Mouse (Mus musculus): ENCODE data around the gene Zcchc8. TPM values are rescaled to one million over a fixed set of nuclear protein-coding genes. Genes with fewer than 3 reads are reported as not detected.

Zcchc8 gene
- polyA plus RNA-seq, 1 experiment = 19.2 TPM

GRCm38 (mm10) chr5:123657651-123658050 is 63.2 kb downstream of the Zcchc8 start:
- 56% methylated on average over 7 of the region's 7 CpGs for WGBS
- Histone ChIP-seq H3K27ac (ENCODE audit: insufficient read depth, low read depth, low read length) (no peak overlapping the region), H3K27me3 (ENCODE audit: control insufficient read depth, insufficient read depth, low read length) (no peaks in the 10 kb centered on the region), H3K4me3 (ENCODE audit: low read depth, low read length) (no peak overlapping the region), H3K4me1 (ENCODE audit: control insufficient read depth, insufficient read depth, insufficient read length, low read length) (no peaks in the 10 kb centered on the region), H3K36me3 (ENCODE audit: control insufficient read depth, insufficient read depth, low read length) (peaks cover 14% of the 10 kb centered on the region)
- TF ChIP-seq POLR2A (IDR thresholded peaks at IDR 0.05; ENCODE audit: low read depth, low read length) (no peak), CTCF (IDR thresholded peaks at IDR 0.05; ENCODE audit: extremely low read depth, insufficient read length, insufficient replicate concordance, low read depth, low read length) (no peak)

GRCm38 (mm10) chr5:123654937-123655336 is 66.0 kb downstream of the Zcchc8 start:
- peaks cover 5% of the 10 kb centered on the region; the same call in 1 of the 2 replicates for H3K4me1 ChIP-seq (ENCODE audit: control insufficient read depth, insufficient read depth, insufficient read length, low read length)
- H3K27ac ChIP-seq (ENCODE audit: insufficient read depth, low read depth, low read length) = no peak overlapping the region
- TF ChIP-seq POLR2A (IDR thresholded peaks at IDR 0.05; ENCODE audit: low read depth, low read length) (no peak), CTCF (IDR thresholded peaks at IDR 0.05; ENCODE audit: extremely low read depth, insufficient read length, insufficient replicate concordance, low read depth, low read length) (no peak)
- H3K4me3 ChIP-seq (ENCODE audit: low read depth, low read length) = no peak overlapping the region
- 80% methylated on average over 5 of the region's 5 CpGs for WGBS
- peaks cover 14% of the 10 kb centered on the region for H3K36me3 ChIP-seq (ENCODE audit: control insufficient read depth, insufficient read depth, low read length)
- H3K27me3 ChIP-seq (ENCODE audit: control insufficient read depth, insufficient read depth, low read length) = no peaks in the 10 kb centered on the region

DNA sequence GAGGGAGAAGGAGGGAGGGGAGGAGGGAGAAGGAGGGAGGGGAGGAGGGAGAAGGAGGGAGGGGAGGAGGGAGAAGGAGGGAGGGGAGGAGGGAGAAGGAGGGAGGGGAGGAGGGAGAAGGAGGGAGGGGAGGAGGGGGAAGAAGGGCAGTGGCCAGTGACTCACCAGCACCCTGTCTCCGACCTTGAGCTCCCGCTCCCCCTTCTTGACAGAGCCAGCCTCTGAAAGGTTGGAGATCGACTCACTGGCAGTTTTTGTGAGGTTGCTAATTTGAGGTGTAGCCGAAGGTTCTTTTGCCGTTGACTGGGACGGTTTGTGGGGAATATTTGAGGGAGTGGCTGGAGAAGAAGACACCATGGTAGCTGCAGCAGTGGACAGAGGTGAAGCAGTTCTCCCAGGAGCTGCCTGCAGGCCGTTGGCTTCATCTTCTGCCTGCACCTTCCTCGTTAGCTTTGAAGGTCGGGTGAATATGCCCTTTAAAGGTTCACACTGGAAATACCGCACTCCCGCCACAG is 67.6 kb downstream of the Zcchc8 start:
- Histone ChIP-seq H3K4me3 (ENCODE audit: low read depth, low read length) (no peak overlapping the region), H3K4me1 (ENCODE audit: control insufficient read depth, insufficient read depth, insufficient read length, low read length) (peaks cover 5% of the 10 kb centered on the region; the same call in 1 of the 2 replicates), H3K27me3 (ENCODE audit: control insufficient read depth, insufficient read depth, low read length) (no peaks in the 10 kb centered on the region), H3K36me3 (ENCODE audit: control insufficient read depth, insufficient read depth, low read length) (peaks cover 14% of the 10 kb centered on the region), H3K27ac (ENCODE audit: insufficient read depth, low read depth, low read length) (no peak overlapping the region)
- WGBS = 88% methylated on average over 11 of the region's 11 CpGs
- TF ChIP-seq POLR2A (IDR thresholded peaks at IDR 0.05; ENCODE audit: low read depth, low read length) (no peak), CTCF (IDR thresholded peaks at IDR 0.05; ENCODE audit: extremely low read depth, insufficient read length, insufficient replicate concordance, low read depth, low read length) (no peak)

GRCm38 (mm10) chr5:123650825-123651224 is 70.1 kb downstream of the Zcchc8 start:
- TF ChIP-seq CTCF (IDR thresholded peaks at IDR 0.05; ENCODE audit: extremely low read depth, insufficient read length, insufficient replicate concordance, low read depth, low read length) = no peak
- no peak for TF ChIP-seq POLR2A (IDR thresholded peaks at IDR 0.05; ENCODE audit: low read depth, low read length)
- WGBS = 39% methylated on average over 2 of the region's 2 CpGs
- peaks cover 24% of the 10 kb centered on the region for H3K36me3 ChIP-seq (ENCODE audit: control insufficient read depth, insufficient read depth, low read length)
- no peak overlapping the region for H3K27ac ChIP-seq (ENCODE audit: insufficient read depth, low read depth, low read length)
- no peaks in the 10 kb centered on the region for H3K27me3 ChIP-seq (ENCODE audit: control insufficient read depth, insufficient read depth, low read length)
- H3K4me3 ChIP-seq (ENCODE audit: low read depth, low read length) = no peak overlapping the region
- H3K4me1 ChIP-seq (ENCODE audit: control insufficient read depth, insufficient read depth, insufficient read length, low read length) = peaks cover 5% of the 10 kb centered on the region; the same call in 1 of the 2 replicates

Other genes with a start within 250 kb of the Zcchc8 start
- gene Lrrc43, start 231.8 kb downstream of the Zcchc8 start, polyA plus RNA-seq (2012; rRNA removed) = not detected in 2 replicates
- gene Il31, start 231.6 kb downstream of the Zcchc8 start, polyA plus RNA-seq (2012; rRNA removed) = not detected in 2 replicates
- gene B3gnt4, start 210.6 kb downstream of the Zcchc8 start, polyA plus RNA-seq (2012; rRNA removed) = not detected in 2 replicates
- 16.8 and 25.6 TPM in 2 replicates for gene Diablo, start 196.9 kb downstream of the Zcchc8 start, polyA plus RNA-seq (2012; rRNA removed)
- gene Gm49027, start 195.6 kb downstream of the Zcchc8 start, polyA plus RNA-seq (2012; rRNA removed) = 6.9 and 9.3 TPM in 2 replicates
- 4.6 and 7.8 TPM in 2 replicates for gene Vps33a, start 148.1 kb downstream of the Zcchc8 start, polyA plus RNA-seq (2012; rRNA removed)
- 4.4 and 4.5 TPM in 2 replicates for gene Clip1, start 36.5 kb downstream of the Zcchc8 start, polyA plus RNA-seq (2012; rRNA removed)
- gene Rsrc2, start 28.3 kb upstream of the Zcchc8 start, polyA plus RNA-seq (2012; rRNA removed) = 1.9 and 6.0 TPM in 2 replicates
- gene Kntc1, start 28.6 kb upstream of the Zcchc8 start, polyA plus RNA-seq (2012; rRNA removed) = 0.55 and 1.8 TPM in 2 replicates
- gene Hcar2, start 144.4 kb upstream of the Zcchc8 start, polyA plus RNA-seq (2012; rRNA removed) = 0.30 and 0.65 TPM in 2 replicates
- gene Hcar1, start 158.9 kb upstream of the Zcchc8 start, polyA plus RNA-seq (2012; rRNA removed) = 1.2 and 3.9 TPM in 2 replicates
- gene Denr, start 186.1 kb upstream of the Zcchc8 start, polyA plus RNA-seq (2012; rRNA removed) = 1.4 and 2.4 TPM in 2 replicates
- 0.44 TPM in 1 of 2 replicates, not detected in the other for gene Gm43518, start 206.3 kb upstream of the Zcchc8 start, polyA plus RNA-seq (2012; rRNA removed)
- 0.53 and 1.9 TPM in 2 replicates for gene Ccdc62, start 209.6 kb upstream of the Zcchc8 start, polyA plus RNA-seq (2012; rRNA removed)